Mouse (Mus musculus): Measurements from ENCODE around the gene Efnb3. TPM values are rescaled to one million over a fixed set of nuclear protein-coding genes. Genes with fewer than 3 reads are reported as not detected.

Gene Efnb3
- polyA plus RNA-seq, 1 experiment = 1.2 TPM

DNA sequence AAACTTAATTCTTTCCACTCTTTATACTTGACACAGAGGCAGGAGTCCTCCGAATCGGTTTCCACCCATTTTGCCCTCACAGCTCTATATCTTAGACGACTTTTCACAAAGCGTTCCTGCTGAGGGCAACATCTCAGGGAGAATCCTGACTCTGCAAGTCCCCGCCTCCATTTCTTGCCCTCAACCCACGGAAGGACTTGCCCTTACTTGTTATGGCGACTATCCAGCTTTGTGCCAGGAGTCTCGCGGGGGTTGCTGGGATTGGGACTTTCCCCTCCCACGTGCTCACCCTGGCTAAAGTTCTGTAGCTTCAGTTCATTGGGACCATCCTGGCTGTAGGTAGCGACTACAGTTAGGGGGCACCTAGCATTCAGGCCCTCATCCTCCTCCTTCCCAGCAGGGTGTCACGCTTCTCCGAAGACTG lies 20.1 kb upstream of the Efnb3 start, which contains the start of the genes Wrap53 and Trp53:
Wrap53 (minus strand) TSS at position 165 of the 424 bp plus-strand sequence.
Trp53 (plus strand) TSS at position 269 of the 424 bp plus-strand sequence.
- H3K4me3 ChIP-seq (ENCODE audit: extremely low read depth, insufficient read depth, insufficient read length) = peak within 1 kb of the TSS; percentile 100
- peak; percentile 86 to 95 for DNase-seq (ENCODE audit: low read depth in 1 of 2, low spot score in 2 of 2)
- peaks cover 10% of the 10 kb centered on the region; the same call in 1 of the 2 replicates for H3K4me1 ChIP-seq (ENCODE audit: control insufficient read depth, insufficient read depth, insufficient read length)
- no peaks in the 10 kb centered on the region for H3K36me3 ChIP-seq (ENCODE audit: control insufficient read depth, insufficient read depth, low read length)
- H3K27ac ChIP-seq (ENCODE audit: insufficient read depth, low read length) = peak within 1 kb of the TSS; percentile 94
- 1% methylated on average over 13 of the region's 13 CpGs for WGBS
- TF ChIP-seq CTCF (IDR thresholded peaks at IDR 0.05; ENCODE audit: extremely low read depth, insufficient read depth, insufficient read length, insufficient replicate concordance) (no peak), POLR2A (IDR thresholded peaks at IDR 0.05; ENCODE audit: low read depth, low read length) (peak; percentile 55; the same call in 1 of the 2 replicates)
- H3K27me3 ChIP-seq (ENCODE audit: control insufficient read depth, insufficient read depth, low read length) = no peaks in the 10 kb centered on the region

DNA sequence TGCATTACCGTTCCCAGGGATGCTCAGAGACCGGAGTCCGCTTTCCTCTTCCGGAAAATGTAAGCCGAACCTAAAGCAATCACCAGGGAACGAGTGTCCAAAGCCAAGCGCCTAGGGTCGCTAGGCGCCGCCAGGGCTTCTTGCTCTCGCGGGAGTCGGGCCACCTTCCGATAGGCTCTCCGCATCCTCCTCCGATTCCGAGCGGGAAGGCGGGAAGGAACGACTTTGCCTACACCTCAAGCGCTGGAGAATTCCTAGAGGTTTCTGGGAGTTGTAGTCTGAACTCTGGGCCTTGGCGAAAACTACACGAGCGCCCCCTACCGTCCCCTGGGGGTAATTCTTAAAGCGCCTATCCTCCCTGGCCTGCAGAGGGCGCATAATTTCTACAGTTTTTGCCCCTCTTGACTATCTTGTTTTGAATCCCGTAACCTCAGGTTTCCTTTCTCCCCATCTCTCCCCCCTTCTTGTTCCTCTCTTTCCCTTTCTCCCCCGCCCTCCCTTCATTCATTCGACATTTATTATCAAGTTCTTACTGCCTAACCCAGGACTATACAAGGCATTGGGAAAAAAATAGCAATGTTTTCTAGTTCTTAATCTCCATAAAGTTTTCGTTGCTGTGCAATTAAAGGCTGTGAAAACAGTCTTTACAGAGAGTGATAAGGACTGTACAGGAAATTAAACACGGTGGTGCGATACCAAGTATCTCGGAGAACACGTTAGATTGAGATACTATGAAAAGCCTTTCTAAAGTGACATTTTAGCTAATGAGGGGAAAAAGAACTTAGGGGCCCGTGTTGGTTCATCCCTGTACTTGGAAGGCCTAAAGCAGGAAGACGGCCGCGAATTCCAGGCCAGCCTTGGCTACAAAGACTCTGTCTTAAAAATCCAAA lies 19.4 kb upstream of the Efnb3 start:
- TF ChIP-seq CTCF (IDR thresholded peaks at IDR 0.05; ENCODE audit: extremely low read depth, insufficient read depth, insufficient read length, insufficient replicate concordance) = peak; percentile 98; the same call in 1 of the 2 replicates
- TF ChIP-seq POLR2A (IDR thresholded peaks at IDR 0.05; ENCODE audit: low read depth, low read length) = no peak
- peak; percentile 84 to 85 for DNase-seq (ENCODE audit: low read depth in 1 of 2, low spot score in 2 of 2)
- peak overlapping the region; percentile 80 for H3K27ac ChIP-seq (ENCODE audit: insufficient read depth, low read length)
- H3K4me3 ChIP-seq (ENCODE audit: extremely low read depth, insufficient read depth, insufficient read length) = peak overlapping the region; percentile 100
- WGBS = under 1% methylated on average over 39 of the region's 39 CpGs
- no peaks in the 10 kb centered on the region for H3K36me3 ChIP-seq (ENCODE audit: control insufficient read depth, insufficient read depth, low read length)
- H3K4me1 ChIP-seq (ENCODE audit: control insufficient read depth, insufficient read depth, insufficient read length) = peaks cover 7% of the 10 kb centered on the region; the same call in 1 of the 2 replicates
- H3K27me3 ChIP-seq (ENCODE audit: control insufficient read depth, insufficient read depth, low read length) = no peaks in the 10 kb centered on the region

DNA sequence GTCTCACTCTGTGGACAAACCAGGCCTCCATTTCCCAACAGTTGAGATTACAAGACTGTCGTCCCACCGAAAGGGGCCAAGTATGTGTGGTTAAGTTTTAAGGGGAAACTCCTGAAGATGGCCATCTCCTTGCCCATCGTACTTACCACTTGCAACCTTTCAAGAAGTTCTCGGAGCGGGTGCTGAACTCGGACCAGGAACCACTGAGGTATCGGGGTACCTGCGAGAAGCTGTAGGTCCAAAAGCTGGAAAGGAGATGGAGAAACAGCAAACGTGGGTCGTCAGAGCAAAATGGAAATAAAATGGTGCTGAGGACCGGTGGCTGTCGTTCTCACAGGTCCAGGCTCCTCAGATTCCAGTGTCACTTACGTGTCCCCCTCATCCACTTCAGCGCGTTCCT lies 18.3 kb upstream of the Efnb3 start:
- WGBS = 16% methylated on average over 15 of the region's 15 CpGs
- no peak for DNase-seq (ENCODE audit: low read depth in 1 of 2, low spot score in 2 of 2)
- H3K36me3 ChIP-seq (ENCODE audit: control insufficient read depth, insufficient read depth, low read length) = no peaks in the 10 kb centered on the region
- H3K4me1 ChIP-seq (ENCODE audit: control insufficient read depth, insufficient read depth, insufficient read length) = peaks cover 7% of the 10 kb centered on the region; the same call in 1 of the 2 replicates
- no peak overlapping the region for H3K27ac ChIP-seq (ENCODE audit: insufficient read depth, low read length)
- TF ChIP-seq POLR2A (IDR thresholded peaks at IDR 0.05; ENCODE audit: low read depth, low read length) = no peak
- no peak for TF ChIP-seq CTCF (IDR thresholded peaks at IDR 0.05; ENCODE audit: extremely low read depth, insufficient read depth, insufficient read length, insufficient replicate concordance)
- H3K27me3 ChIP-seq (ENCODE audit: control insufficient read depth, insufficient read depth, low read length) = no peaks in the 10 kb centered on the region
- H3K4me3 ChIP-seq (ENCODE audit: extremely low read depth, insufficient read depth, insufficient read length) = peak overlapping the region; percentile 100

DNA sequence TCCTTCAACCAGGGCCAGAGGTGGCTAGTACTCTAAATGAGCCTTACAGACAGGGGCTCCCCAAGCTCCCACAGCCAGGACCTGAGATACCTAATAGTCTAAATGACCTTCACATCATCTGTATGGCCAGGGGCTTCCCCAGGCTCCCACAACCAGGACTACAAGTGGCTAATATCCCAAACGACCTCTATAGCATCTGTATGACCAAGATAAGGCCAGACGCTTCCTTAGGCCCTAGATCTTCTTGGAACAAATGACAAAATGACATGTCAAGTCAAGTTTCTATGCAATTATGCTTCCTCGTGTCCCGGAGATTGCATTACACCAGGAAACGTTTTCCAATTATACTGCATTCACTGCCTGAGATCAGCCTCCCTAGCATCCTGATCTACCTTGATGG lies 16.3 kb upstream of the Efnb3 start:
- no peak for TF ChIP-seq CTCF (IDR thresholded peaks at IDR 0.05; ENCODE audit: extremely low read depth, insufficient read depth, insufficient read length, insufficient replicate concordance)
- TF ChIP-seq POLR2A (IDR thresholded peaks at IDR 0.05; ENCODE audit: low read depth, low read length) = no peak
- no peak for DNase-seq (ENCODE audit: low read depth in 1 of 2, low spot score in 2 of 2)
- H3K27ac ChIP-seq (ENCODE audit: insufficient read depth, low read length) = no peak overlapping the region
- H3K4me3 ChIP-seq (ENCODE audit: extremely low read depth, insufficient read depth, insufficient read length) = no peak overlapping the region
- peaks cover 7% of the 10 kb centered on the region; the same call in 1 of the 2 replicates for H3K4me1 ChIP-seq (ENCODE audit: control insufficient read depth, insufficient read depth, insufficient read length)
- H3K27me3 ChIP-seq (ENCODE audit: control insufficient read depth, insufficient read depth, low read length) = no peaks in the 10 kb centered on the region
- WGBS = 77% methylated on average over 5 of the region's 5 CpGs
- H3K36me3 ChIP-seq (ENCODE audit: control insufficient read depth, insufficient read depth, low read length) = peaks cover 5% of the 10 kb centered on the region; the same call in 1 of the 2 replicates

DNA sequence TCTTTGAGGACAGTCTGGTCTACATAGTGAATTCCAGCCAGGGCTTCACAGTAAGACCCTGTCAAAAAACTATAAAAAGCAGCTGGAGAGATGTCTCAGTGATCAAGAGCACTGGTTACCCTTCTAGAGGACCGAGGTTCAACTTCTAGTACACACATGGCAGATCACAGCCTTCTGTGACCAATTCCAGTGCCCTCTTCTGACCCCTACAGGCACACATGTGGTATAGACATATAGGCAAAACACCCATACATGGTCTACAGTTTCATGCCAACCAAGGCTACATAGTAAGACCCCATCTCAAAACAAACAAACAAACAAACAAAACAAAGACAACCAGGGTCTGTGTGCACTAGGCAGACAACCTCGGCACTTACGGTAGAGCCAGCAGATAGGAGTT lies 15.2 kb upstream of the Efnb3 start:
- peaks cover 8% of the 10 kb centered on the region for H3K36me3 ChIP-seq (ENCODE audit: control insufficient read depth, insufficient read depth, low read length)
- DNase-seq (ENCODE audit: low read depth in 1 of 2, low spot score in 2 of 2) = peak in 1 of 2 experiments; percentile 12

DNA sequence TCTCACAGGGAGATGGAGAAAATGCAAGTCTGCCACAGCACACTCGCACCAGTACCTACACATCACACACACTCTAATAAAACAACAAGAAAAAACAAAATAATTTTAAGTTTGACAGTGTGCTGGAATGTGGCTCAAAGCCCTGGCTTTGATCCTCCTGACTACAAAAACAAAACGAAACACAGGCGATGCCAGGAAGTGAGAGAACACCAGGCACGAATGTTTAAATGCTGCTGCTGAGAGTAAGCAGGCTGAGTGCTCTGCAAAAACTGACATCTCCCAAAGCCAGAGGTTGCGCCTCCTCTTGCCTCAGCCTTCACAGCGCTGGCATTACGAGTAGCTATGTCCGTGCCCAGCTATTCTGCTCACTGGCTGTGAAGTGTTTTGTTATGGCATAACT lies 5.1 kb upstream of the Efnb3 start:
- WGBS = 85% methylated on average over 8 of the region's 8 CpGs
- H3K36me3 ChIP-seq (ENCODE audit: control insufficient read depth, insufficient read depth, low read length) = peaks cover 31% of the 10 kb centered on the region
- DNase-seq (ENCODE audit: low read depth in 1 of 2, low spot score in 2 of 2) = no peak
- H3K27me3 ChIP-seq (ENCODE audit: control insufficient read depth, insufficient read depth, low read length) = peaks cover 2% of the 10 kb centered on the region; the same call in 1 of the 2 replicates
- TF ChIP-seq POLR2A (IDR thresholded peaks at IDR 0.05; ENCODE audit: low read depth, low read length) = no peak
- no peak for TF ChIP-seq CTCF (IDR thresholded peaks at IDR 0.05; ENCODE audit: extremely low read depth, insufficient read depth, insufficient read length, insufficient replicate concordance)
- no peak overlapping the region for H3K27ac ChIP-seq (ENCODE audit: insufficient read depth, low read length)
- H3K4me3 ChIP-seq (ENCODE audit: extremely low read depth, insufficient read depth, insufficient read length) = no peak overlapping the region
- H3K4me1 ChIP-seq (ENCODE audit: control insufficient read depth, insufficient read depth, insufficient read length) = no peaks in the 10 kb centered on the region

More for the DNA sequence above, 15.2 kb upstream of the Efnb3 start:
- no peak for TF ChIP-seq POLR2A (IDR thresholded peaks at IDR 0.05; ENCODE audit: low read depth, low read length)
- TF ChIP-seq CTCF (IDR thresholded peaks at IDR 0.05; ENCODE audit: extremely low read depth, insufficient read depth, insufficient read length, insufficient replicate concordance) = no peak
- no peak overlapping the region for H3K27ac ChIP-seq (ENCODE audit: insufficient read depth, low read length)
- 61% methylated on average over 3 of the region's 3 CpGs for WGBS
- peaks cover 7% of the 10 kb centered on the region; the same call in 1 of the 2 replicates for H3K4me1 ChIP-seq (ENCODE audit: control insufficient read depth, insufficient read depth, insufficient read length)
- no peaks in the 10 kb centered on the region for H3K27me3 ChIP-seq (ENCODE audit: control insufficient read depth, insufficient read depth, low read length)
- no peak overlapping the region for H3K4me3 ChIP-seq (ENCODE audit: extremely low read depth, insufficient read depth, insufficient read length)
